Mouse (Mus musculus) intestine, embryonic 16.5 days (tissue): Measurements from ENCODE around the gene Sh3pxd2b. TPM values are rescaled to one million over a fixed set of nuclear protein-coding genes. Genes with fewer than 3 reads are reported as not detected.

Experiments used
- ATAC-seq: fragments of 200-750 bp; cut with Nextera tagmentation; 2 replicates; pipeline ENCODE4 v1.8.0; 2017; ENCODE audit warnings: moderate TSS enrichment, moderate library complexity
- H3K27ac ChIP-seq: fragments of 300-500 bp; sonication (generic); 2 replicates; pipeline ENCODE4 v1.5.1; 2014; ENCODE audit warnings: mild to moderate bottlenecking, low read length
- H3K27me3 ChIP-seq: fragments of 300-500 bp; sonication (generic); replicated peaks from 2 replicates; pipeline ENCODE4 v1.6.1; 2014; ENCODE audit warnings: low read length, control low read depth, mixed read lengths; ENCODE audit not compliant: control insufficient read depth, insufficient read depth
- H3K36me3 ChIP-seq: fragments of 300-500 bp; sonication (generic); 2 replicates; pipeline ENCODE4 v1.6.1; 2014; ENCODE audit warnings: low read length, control low read depth; ENCODE audit not compliant: control insufficient read depth, insufficient read depth
- H3K4me1 ChIP-seq: fragments of 300-500 bp; sonication (generic); 2 replicates; pipeline ENCODE4 v1.6.1; 2014; ENCODE audit warnings: low read length, control low read depth, mixed read lengths; ENCODE audit not compliant: control insufficient read depth, insufficient read depth
- H3K4me2 ChIP-seq: fragments of 300-500 bp; sonication (generic); 2 replicates; pipeline ENCODE4 v1.6.1; 2014; ENCODE audit warnings: low read depth, low read length, control low read depth
- H3K4me3 ChIP-seq: fragments of 300-500 bp; sonication (generic); 2 replicates; pipeline ENCODE4 v1.5.1; 2014; ENCODE audit warnings: mild to moderate bottlenecking, low read length
- H3K9ac ChIP-seq: fragments of 300-500 bp; sonication (generic); 2 replicates; pipeline ENCODE4 v1.6.1; 2014; ENCODE audit warnings: low read depth, low read length
- H3K9me3 ChIP-seq: fragments of 300-500 bp; sonication (generic); 2 replicates; pipeline ENCODE4 v1.6.1; 2016; ENCODE audit warnings: low read length, control low read depth; ENCODE audit not compliant: control insufficient read depth
- WGBS: fragments of 180-500 bp; shearing (Covaris S2); extraction: QIAGEN DNeasy Blood & Tissue Kit; methylation state at CpG from one replicate; pipeline ENCODE4 v1.1.7; 2014; 5-methylcytosine and 5-hydroxymethylcytosine counted together
- polyA plus RNA-seq: library from polyadenylated mRNA; unstranded; fragments of >200 nt; fragmentation: Nextera tagmentation; extraction: Ambion mirVana; gene quantifications from 2 replicates; pipeline ENCODE4 v1.2.1, GENCODE M21; 2015

Sh3pxd2b gene
- polyA plus RNA-seq, 1 experiment from 2014 or later: 9.6 TPM

GRCm38 (mm10) chr11:32475487-32476236, 128.0 kb downstream of the Sh3pxd2b start:
- no peaks in the 10 kb centered on the region for H3K9me3 ChIP-seq
- no peak overlapping the region for H3K27ac ChIP-seq
- 83% methylated on average over 5 of the region's 5 CpGs for WGBS
- ATAC-seq: no peak
- H3K9ac ChIP-seq: no peak overlapping the region
- no peaks in the 10 kb centered on the region for H3K27me3 ChIP-seq
- no peaks in the 10 kb centered on the region for H3K4me1 ChIP-seq
- no peak overlapping the region for H3K4me2 ChIP-seq
- no peaks in the 10 kb centered on the region for H3K36me3 ChIP-seq
- H3K4me3 ChIP-seq: no peak overlapping the region

Other genes starting within 250 kb of the Sh3pxd2b start
- gene Il9r, start 147.5 kb upstream of the Sh3pxd2b start, polyA plus RNA-seq: 0.02 and 0.11 TPM in 2 replicates
- 40.7 and 45.6 TPM in 2 replicates for gene Snrnp25, start 142.4 kb upstream of the Sh3pxd2b start, polyA plus RNA-seq
- 50.3 and 51.5 TPM in 2 replicates for gene Rhbdf1, start 125.5 kb upstream of the Sh3pxd2b start, polyA plus RNA-seq
- 32.6 and 33.8 TPM in 2 replicates for gene Mpg, start 121.3 kb upstream of the Sh3pxd2b start, polyA plus RNA-seq
- gene Nprl3, start 80.1 kb upstream of the Sh3pxd2b start, polyA plus RNA-seq: 28.3 and 34.6 TPM in 2 replicates
- 11.6 and 16.4 TPM in 2 replicates for gene Hba-x, start 71.4 kb upstream of the Sh3pxd2b start, polyA plus RNA-seq
- 3,658 and 4,448 TPM in 2 replicates for gene Hba-a1, start 64.3 kb upstream of the Sh3pxd2b start, polyA plus RNA-seq
- 2.1 and 3.0 TPM in 2 replicates for gene Hbq1b, start 60.9 kb upstream of the Sh3pxd2b start, polyA plus RNA-seq
- 9,012 and 11,055 TPM in 2 replicates for gene Hba-a2, start 51.3 kb upstream of the Sh3pxd2b start, polyA plus RNA-seq
- 0.54 and 0.55 TPM in 2 replicates for gene Hbq1a, start 47.8 kb upstream of the Sh3pxd2b start, polyA plus RNA-seq
- gene Ubtd2, start 107.5 kb downstream of the Sh3pxd2b start, polyA plus RNA-seq: 21.8 and 22.6 TPM in 2 replicates
- 0.65 and 0.77 TPM in 2 replicates for gene Efcab9, start 184.3 kb downstream of the Sh3pxd2b start, polyA plus RNA-seq
- 5.2 and 5.7 TPM in 2 replicates for gene Stk10, start 185.5 kb downstream of the Sh3pxd2b start, polyA plus RNA-seq